Mouse (Mus musculus) bone marrow, adult 2 months (tissue): ENCODE results near the gene Ptpre.

Experiments
- CTCF ChIP-seq: fragments of 200-500 bp; IDR thresholded peaks from 2 replicates; pipeline ENCODE4 v1.5.1; 2011; ENCODE audit warnings: low read length, control low read depth; ENCODE audit not compliant: control insufficient read depth, insufficient read depth
- POLR2A ChIP-seq: fragments of 200-500 bp; IDR thresholded peaks from 2 replicates; pipeline ENCODE4 v1.6.1; 2011; ENCODE audit warnings: low read depth, mild to moderate bottlenecking, control low read depth, low read length, borderline replicate concordance; ENCODE audit not compliant: control insufficient read depth

DNA sequence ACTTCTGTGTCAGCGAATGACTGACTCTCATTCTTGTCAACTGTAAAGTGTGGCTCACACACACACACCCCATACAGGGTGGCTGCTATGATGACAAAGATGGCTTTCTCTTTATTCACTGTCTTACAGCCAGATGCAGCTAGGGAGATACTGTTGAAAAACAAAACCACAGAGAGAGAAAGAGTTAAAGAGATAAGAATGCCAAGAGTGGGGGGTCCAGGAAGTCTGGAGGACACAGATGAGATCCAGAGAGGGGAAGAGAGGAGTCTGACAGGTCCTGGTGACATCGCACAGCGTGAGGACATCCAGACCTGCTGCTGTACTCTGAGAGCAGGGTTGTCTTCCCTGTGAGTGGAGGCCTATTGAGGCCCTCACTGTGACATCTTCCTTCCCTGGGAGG is 56.5 kb downstream of the Ptpre start:
- TF ChIP-seq CTCF, result no peak
- TF ChIP-seq POLR2A, result no peak
